Mouse (Mus musculus): ENCODE data around the gene Gm3250.
"Not testable (repeated sequence)": the region's sequence is repeated elsewhere in the genome, so short reads cannot be mapped to it uniquely, and the experiment has no call there.

DNA sequence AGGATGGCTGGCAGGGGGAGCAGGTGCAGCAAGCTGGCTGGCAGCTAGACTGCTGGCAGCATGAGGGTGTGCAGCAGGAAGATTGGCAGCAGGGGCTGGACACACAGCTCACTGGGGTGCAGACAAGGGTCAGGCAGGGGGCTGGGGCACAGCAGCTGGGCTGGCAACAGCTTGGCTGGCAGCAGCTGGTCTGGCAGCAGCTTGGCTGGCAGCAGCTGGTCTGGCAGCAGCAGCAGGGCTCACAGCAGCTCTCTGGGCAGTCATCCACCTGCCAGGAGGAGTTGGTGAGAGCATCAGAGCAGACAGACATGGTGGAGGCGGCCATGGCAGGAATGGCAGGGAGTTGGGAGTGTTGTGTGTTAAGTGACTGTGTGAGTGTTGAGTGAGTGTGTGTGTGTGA lies 5.5 kb upstream of the Gm3250 start, which contains the start of gene Gm7137:
- not testable (repeated sequence) for TF ChIP-seq CTCF (conservative IDR thresholded peaks at IDR 0.05 in 1 of 2, IDR thresholded peaks at IDR 0.05 in 1 of 2; ENCODE audit: low read depth in 2 of 2, low read length in 2 of 2); POLR2AphosphoS2 (IDR thresholded peaks at IDR 0.05; ENCODE audit: low read depth, low read length); BHLHE40 (IDR thresholded peaks at IDR 0.05; ENCODE audit: low read depth, low read length); SIN3A (IDR thresholded peaks at IDR 0.05; ENCODE audit: low read length); NELFE (IDR thresholded peaks at IDR 0.05; ENCODE audit: low read depth, low read length); UBTF (IDR thresholded peaks at IDR 0.05; ENCODE audit: low read depth, low read length); CHD2 (IDR thresholded peaks at IDR 0.05; ENCODE audit: low read length); POLR2A (IDR thresholded peaks at IDR 0.05; ENCODE audit: low read depth, low read length); MAFK (IDR thresholded peaks at IDR 0.05; ENCODE audit: insufficient replicate concordance, low read length); KAT2A (IDR thresholded peaks at IDR 0.05; ENCODE audit: insufficient replicate concordance, low read length); ZMIZ1 (IDR thresholded peaks at IDR 0.05; ENCODE audit: low read depth, low read length); JUND (conservative IDR thresholded peaks at IDR 0.05; ENCODE audit: low read depth, low read length)

All from CH12.LX (cell line).